Mouse (Mus musculus) heart, adult 18-20 months (tissue): ENCODE measurements at regions not wholly inside any gene's neighbourhood (a gene's known extent, or its start where the extent isn't known, plus 50 kb on each side); places are given as distances from the start of the nearest gene placed in this dataset.
A peak's percentile ranks its signal among the peaks of the same experiment; 100 is the strongest.

ENCODE experiments used
- DNase-seq, 2 experiments: peaks; one replicate each; pipeline ENCODE4 v3.0.0; 2021 to 2022; ENCODE audit warnings: mixed read lengths in 1 of 2

GRCm38 (mm10) chr1:13424524-13424923 lies 2010.6 kb downstream of the A830018L16Rik start:
- no peak for DNase-seq

GRCm38 (mm10) chr1:13425601-13426327 lies 2011.9 kb downstream of the A830018L16Rik start:
- DNase-seq, result peak in 1 of 2 experiments; percentile 12

- peak; percentile 82 to 85 for DNase-seq
These were observed 2012.6 kb downstream of the A830018L16Rik start for GRCm38 (mm10) chr1:13426328-13427067.

- DNase-seq, result no peak
These were observed 2013.1 kb downstream of the A830018L16Rik start for GRCm38 (mm10) chr1:13427068-13427434.

GRCm38 (mm10) chr1:13427501-13428207 lies 2013.7 kb downstream of the A830018L16Rik start:
- peak in 1 of 2 experiments; percentile 3 for DNase-seq

GRCm38 (mm10) chr1:13437747-13438394 lies 2024.0 kb downstream of the A830018L16Rik start:
- DNase-seq, result no peak

- no peak for DNase-seq
These were observed 2028.5 kb downstream of the A830018L16Rik start for GRCm38 (mm10) chr1:13442366-13442765.

GRCm38 (mm10) chr1:13454534-13454933 lies 2040.6 kb downstream of the A830018L16Rik start:
- peak in 1 of 2 experiments; percentile 1 for DNase-seq

GRCm38 (mm10) chr1:13455572-13455971 lies 2041.7 kb downstream of the A830018L16Rik start:
- DNase-seq, result no peak

GRCm38 (mm10) chr1:13464311-13464710 lies 2050.4 kb downstream of the A830018L16Rik start:
- no peak for DNase-seq

- no peak for DNase-seq
These were observed 2053.3 kb downstream of the A830018L16Rik start for GRCm38 (mm10) chr1:13467174-13467573.

- no peak for DNase-seq
These were observed 2054.2 kb downstream of the A830018L16Rik start for GRCm38 (mm10) chr1:13467886-13468630.

- no peak for DNase-seq
These were observed 2081.0 kb downstream of the A830018L16Rik start for GRCm38 (mm10) chr1:13494727-13495404.

GRCm38 (mm10) chr1:13496386-13496785 lies 2082.5 kb downstream of the A830018L16Rik start:
- no peak for DNase-seq

GRCm38 (mm10) chr1:13500456-13500855 lies 2086.6 kb downstream of the A830018L16Rik start:
- peak; percentile 22 to 60 for DNase-seq

- DNase-seq, result no peak
These were observed 2088.0 kb downstream of the A830018L16Rik start for GRCm38 (mm10) chr1:13501938-13502337.

GRCm38 (mm10) chr1:13513761-13514160 lies 2099.9 kb downstream of the A830018L16Rik start:
- DNase-seq, result peak in 1 of 2 experiments; percentile 3
